Mouse (Mus musculus) kidney, postnatal 14 days (tissue): ENCODE results near the gene Fcrl5.

Experiments
- DNase-seq: peaks from one replicate; pipeline ENCODE4 v3.0.0; 2022; ENCODE audit warnings: mixed read lengths

Gene Fcrl5

DNA sequence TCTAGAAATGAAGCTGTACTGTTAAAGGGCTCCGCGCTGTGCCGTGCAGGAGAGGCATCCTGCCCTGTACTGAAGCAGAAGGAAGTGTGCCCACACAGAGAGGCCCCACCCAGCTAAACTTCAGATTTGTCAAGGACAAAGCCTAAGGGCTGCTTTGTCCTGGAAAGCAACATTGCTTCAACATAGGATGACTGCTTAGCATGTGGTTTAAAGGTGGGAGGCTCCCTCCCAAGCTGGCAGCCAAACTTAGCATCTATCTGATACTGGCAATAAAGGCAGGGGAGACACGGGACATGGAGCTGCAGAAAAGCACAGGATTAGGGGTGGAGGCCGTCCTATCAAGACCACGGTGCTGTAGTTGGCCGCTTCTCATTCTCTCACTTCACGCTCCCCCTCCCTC is 65.6 kb downstream of the Fcrl5 start:
- no peak for DNase-seq

DNA sequence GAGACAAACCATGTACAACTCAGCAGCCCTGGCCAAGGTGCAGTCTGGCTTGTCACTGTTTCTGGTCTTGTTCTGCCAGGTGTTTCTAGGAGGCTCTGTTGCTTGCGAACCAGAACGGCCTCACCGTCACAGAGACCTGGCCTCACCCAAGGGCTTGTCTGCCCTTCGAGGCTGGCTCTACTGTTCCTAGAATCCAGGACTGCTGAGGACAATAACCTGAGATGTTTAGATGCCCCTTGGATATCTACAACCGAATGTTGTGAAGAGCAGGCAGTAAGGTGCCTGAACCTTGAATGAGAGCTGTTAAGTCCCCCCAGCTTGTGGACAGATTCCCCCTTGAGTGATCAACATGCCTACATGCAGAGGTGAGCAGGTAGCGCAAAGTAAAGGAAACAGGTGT is 67.2 kb downstream of the Fcrl5 start:
- DNase-seq, result no peak

DNA sequence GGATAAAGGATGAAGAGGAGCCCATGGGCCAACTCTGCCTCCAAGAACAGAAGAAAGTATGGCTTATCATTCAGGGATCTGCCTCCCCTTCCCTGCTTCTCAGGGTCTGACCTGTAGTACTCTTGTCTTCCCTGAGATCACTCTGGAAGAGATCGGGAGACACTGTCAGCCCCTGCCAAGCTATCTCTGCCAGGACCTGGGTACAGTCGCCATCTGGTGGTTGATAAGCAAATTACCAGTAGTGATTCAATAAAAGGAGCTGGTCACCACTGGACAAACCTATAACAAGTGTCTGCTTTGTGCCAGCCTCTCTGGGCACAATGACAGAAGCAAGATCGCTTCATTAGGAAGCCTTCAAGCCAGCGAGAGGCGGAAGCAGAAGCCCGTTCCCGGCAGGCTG is 68.8 kb downstream of the Fcrl5 start:
- peak; percentile 42 for DNase-seq

DNA sequence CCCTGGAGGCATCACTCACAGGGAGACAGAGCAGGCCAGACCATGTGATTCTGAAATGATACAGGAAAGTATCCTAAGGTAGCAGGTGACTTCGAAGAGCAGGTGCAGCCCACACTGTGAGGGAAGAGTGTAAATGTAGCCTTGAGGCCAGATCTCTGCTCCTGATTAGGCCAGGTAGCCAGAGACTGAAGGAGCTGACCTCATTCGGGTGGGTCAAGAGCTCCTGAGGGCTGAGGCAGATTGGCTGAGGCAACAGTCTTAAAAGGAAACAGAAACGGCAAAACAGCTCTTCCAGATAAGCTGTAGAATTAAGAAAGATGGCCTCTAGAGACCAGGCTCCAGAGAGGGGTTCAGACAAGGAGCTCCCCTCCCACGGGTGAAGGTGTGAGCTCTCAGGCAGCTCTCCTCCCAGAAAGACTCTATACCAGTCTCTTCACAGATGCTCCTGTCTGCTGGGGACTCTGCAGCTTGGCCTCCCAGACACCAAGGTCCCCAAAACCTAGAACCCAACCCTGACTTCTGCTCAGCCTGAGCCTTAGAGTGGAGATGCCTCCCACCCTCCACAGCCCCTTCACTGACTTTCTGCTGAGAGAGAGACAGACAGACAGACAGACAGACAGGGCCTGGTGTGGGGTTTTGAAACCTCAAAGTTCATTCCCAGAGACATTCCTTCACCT is 69.3 kb downstream of the Fcrl5 start:
- no peak for DNase-seq

DNA sequence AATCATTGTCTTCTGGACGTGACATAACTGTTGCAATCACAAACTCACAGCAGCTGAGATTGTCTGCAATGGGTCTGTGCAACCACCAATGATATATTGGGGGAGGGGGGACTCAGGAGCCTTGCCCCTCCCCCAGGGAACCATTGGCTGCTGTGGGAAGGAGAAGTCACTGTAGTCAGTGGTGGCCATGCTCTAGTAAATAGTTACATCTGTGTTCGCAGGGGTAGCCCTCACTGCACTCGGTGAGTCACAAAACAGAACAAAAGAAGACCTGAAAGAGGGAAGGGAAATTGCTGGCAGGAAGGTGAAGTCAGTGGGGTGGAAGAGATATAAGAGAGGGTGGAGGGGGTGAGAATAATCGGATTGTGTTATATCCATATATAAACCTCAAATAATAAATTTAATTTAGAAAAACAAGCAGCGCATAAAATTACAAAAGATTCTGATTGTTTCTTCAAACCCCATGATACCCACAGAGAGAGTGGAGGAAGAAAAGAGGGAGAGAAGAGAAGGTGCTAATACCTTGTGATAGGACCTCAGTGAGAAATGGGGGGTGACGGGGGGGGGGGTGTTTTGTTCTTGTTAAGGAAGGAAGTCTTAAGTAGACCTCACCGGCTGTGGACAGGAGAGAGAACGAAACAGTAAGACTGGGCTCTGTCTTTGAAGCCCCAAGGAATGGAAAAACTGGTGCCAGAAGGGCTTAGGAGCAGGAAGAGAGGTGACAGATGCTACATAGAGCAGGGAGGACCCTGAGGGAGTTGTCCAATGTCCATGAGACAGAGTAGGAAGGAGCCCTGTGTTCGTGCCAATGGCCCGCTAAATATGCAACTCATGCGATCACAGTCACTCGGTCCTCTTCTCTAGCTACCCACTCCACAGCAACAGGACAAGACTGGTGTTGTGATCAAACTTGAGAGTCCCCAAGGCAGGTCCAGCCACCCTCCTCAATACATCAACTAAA is 71.2 kb downstream of the Fcrl5 start:
- no peak for DNase-seq

DNA sequence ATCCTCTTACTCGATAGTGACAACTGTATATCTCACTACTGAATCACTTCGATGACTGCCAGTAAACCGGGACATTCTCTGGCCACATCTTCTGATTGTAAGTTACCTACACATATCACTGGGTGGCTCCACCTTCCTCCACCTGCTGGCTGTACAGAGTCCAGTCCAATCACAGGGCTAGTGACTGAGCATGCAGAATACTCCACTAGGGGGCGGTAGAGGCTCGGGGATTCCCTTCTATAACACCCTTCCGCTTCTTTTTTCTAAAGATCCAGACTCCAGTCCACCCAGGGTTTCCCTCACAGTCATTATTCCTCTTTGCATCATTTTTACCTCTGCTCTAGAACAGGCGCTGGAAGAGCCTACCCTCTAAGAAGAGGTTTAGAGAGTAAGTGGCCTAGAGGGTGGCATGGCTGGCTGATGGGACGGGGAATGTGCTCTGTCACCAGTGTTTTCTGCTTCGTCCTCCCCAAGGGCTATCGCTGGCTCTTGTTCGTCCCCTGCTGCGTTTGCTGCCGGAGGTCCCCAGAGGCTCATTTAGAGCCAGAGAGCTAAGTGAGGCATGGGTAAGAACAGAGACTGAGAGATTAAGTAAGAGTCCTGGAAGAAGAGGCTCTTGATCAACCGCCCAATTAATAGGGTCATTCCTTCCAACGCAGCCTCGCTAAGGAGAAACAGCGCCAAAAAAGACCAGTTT is 72.8 kb downstream of the Fcrl5 start:
- peak; percentile 91 for DNase-seq

DNA sequence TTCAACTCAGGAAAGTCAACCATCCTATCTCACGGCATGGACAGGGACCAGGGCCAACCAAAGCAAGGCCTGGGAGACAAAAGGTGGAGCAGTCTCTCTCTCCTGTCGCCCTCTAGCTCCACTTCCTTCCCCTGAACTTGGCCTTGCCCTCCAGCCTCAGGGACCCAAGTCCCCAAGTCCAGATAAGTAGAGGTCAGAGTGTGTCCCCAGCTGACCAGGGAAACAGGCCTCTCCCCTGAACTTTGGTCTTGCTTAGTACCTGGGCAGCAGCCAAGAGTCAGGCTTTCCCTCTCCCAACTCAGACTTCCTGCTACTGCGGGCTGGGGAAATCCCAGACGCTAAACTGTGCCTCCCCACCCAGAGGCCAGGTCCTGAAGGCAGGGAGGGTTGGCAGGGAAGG is 73.5 kb downstream of the Fcrl5 start:
- DNase-seq, result peak; percentile 84

DNA sequence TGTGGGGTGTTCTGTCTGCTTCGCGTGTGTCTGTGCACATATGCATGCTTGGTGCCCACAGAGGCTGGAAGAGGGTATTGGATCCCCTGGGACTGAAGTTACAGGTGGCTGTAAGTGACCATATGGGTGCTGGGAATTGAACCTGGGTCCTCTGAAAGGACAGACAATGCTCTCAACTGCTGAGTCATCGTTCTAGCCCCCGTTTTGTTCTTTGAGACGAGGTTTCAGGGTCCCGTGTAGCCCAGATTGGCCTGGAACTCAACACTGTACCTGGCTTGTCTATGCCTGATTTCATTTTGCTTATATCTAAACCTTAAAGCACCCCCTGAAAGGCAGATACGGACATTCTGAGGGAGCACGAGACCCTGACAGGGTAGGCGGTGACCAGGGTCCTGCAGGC is 75.3 kb downstream of the Fcrl5 start:
- no peak for DNase-seq

DNA sequence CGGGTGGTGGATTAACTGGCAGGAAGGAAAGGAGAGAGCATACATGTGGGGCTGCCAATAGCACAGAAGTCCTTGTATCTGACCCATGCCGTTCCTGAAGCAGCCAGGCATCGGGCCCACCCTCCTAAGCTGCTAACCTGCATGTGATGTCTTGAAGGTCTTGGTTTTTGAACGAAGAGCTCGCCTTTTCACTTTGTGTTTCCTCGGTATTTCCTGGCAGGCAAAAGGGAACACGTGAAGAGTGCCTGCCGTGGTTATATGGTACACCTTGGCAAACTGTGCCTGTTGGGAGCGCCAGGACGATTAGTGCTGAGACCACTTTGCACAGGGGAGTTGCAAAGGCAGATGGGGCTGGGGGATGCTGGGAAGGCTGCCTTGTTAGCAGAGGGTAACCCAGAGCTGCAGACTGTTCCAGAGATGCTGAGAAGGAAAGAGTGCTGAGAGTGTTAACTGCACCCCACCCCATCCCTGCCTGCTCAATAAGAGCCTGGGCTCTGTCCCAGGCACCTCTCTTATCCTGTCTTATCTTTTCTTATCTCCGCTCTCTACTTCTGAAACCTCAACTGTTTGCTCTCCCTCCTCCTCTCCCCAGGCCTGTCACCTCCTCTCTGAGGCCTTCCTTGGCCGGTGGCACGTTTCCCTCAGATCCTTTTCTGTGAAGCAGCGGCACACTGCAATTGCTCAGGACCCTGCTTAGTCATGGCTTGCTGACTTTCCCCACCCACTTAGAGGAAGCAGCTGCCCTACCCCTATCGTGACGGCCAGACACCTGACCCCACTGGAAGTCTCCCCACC is 76.6 kb downstream of the Fcrl5 start:
- no peak for DNase-seq

DNA sequence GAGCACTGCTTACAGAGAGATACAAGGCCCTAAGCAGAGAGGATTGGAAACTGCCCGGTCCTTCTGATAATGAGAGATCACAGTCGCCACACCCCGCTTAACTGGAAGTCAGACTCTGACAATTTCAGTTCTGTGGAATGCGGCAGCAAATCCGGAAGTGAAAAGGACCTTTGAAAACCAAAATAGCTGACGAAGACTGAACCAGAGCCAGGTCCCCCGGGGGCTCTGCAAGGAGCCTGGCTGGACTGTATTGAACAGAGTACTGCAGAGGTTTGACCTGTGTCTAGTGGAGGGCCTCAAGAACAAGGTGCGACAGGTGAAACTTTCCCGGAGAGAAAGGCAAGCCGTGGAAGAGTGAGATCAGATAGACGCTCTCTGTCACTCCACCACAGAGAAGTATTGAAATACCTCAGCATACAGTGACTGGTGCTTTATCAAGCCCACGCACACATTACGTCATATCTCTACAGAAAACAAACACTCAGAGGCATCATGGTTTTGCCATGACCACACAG is 80.1 kb downstream of the Fcrl5 start:
- DNase-seq, result peak; percentile 69

DNA sequence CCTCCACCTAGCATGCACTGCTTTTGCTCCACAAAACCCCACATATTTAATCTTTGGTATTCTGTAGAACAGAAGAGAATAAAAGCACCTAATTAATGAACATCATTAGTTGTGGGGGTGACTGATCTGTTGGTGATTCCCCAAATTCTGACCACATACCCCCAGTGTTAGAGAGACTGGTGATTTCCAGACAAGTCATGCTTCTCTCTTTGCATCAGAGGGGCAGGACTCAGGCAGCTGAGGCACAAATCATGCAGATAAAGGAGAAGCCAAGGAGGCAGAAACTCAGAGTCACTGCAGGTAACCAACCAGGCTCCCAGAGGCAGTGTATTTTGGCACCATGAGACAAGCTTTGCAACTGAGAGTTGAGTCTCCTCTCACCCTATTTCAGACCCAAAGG is 82.9 kb downstream of the Fcrl5 start:
- DNase-seq, result no peak

DNA sequence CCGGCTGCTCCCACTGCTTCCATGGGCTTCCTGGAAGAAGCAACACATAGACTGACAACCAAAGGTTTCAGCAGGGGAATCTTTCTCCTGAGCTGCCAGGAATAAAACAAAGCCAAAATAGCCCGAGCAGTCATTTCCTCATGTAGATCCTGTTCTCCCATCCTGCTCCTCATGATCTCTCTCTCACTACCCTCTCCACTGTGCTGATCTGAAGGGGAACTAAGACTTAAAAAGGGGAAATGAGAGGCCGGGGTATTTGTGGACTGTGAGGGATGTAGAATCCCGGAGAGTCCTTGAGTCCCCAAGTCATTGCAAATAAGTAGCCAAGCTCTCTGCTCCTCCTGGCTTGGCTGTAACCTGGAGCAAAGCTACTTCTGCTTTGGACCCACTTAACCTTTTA is 85.6 kb downstream of the Fcrl5 start:
- no peak for DNase-seq

DNA sequence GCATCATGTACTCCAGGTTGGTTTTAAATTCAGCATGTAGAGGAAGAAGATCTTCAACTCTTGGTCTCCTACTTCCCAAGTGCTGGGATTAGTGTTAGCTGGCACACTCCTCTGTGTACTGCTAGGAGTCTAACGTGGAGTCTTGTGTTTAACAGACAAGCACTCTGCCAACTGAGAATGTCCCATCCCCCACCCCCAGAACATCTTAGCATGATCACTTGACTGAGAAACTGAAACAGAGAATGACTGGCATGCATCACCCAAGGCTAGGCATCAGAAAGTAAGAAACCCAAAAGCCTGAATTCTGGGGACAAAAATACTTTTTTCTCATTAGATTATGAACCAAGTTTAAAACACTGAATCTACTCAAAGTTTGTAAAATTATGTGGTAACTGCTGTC is 86.3 kb downstream of the Fcrl5 start:
- DNase-seq, result no peak

DNA sequence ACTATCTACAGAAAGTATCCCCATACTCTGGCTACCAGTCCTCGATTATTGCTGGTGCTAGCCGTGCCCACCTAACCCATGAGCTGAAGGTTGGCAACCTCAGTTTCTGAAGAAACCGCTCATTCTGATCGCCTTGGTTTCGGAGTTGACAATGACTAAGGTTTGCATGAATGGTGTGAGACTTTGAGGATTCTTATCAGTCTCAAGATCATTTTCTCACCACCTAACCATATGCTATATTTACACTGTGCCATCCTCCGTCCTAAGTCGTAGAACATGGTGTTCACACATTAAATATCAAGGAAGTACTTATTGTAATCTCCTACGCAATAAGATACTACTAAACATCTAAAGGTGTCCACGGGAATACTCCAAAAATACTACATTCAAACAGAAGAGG is 88.1 kb downstream of the Fcrl5 start:
- no peak for DNase-seq

DNA sequence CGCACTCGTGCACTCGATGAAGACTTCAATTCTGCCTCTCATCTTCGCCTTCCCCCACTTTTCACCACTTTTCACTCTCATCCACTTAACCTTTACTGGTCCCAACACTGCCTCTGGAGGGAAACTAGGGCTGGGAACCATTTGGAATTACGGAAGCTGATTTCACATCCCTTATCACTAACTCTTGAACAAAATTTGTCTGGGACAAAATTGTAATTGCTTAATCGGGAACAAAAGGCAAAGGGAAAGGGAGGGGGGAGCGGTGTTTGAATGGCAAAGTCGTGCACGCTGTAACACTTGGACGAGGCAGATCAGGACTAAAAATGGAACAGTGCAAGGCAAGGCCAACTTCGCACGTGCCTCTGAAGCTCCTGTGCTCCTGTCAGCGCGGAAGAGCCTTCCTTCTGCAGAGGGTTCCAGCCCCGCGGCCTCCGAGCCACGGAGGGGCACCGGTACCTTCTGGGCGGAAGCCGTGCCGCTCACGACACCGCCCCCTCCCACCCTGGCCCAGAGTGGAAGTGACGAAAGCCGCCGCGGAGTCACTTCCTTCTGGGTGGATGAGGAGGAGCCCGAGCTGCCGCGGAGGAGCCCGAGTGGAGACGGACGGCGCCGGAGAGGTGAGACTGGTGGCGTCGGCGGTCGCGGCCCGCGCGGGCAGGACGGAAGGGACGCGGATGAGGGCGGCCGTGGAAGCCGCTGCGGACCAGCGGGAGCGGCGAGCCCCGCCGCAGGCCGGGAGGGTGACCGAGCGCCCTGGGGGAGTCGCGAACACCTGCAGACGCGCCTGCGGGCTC is 89.7 kb downstream of the Fcrl5 start, which contains the start of gene Etv3:
TSS of gene Etv3 (plus strand) at position 365 of the 794 bp plus-strand sequence.
- DNase-seq, result peak; percentile 93

DNA sequence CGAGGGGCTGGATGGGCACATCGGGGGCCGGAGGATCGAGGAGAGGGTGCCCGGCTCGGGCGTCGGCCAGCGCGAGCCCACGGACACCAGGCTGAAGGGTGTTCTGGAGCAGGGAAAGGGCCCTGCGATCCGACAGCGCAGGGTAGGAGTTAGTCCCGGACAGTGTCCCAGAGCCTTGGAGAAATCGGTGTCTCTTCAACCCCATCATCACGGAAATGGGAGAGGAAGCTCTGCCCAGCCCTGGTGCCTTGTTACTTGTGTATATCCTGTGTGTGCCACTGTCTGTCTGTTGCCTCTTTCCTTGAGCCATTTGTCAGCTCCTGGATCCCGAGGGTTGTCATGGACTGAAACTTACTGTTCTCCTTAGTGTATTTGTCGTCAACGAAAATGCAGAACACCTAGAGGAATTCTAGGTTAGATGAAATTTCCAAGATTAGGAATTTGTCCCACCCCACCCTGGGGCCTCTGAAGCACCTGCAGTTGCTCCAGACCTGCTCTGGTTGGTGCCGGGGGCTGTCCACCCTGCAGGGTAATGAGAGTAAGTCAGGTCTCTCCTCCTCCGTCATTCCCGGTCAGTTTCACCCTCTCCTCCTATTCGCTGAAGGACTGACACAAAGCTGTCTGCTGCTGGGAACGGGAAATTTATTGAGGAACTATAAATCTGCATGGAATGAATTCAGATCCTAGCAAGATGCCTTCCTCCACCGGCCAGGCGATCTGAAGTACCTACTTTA is 90.4 kb downstream of the Fcrl5 start:
- DNase-seq, result peak; percentile 17

DNA sequence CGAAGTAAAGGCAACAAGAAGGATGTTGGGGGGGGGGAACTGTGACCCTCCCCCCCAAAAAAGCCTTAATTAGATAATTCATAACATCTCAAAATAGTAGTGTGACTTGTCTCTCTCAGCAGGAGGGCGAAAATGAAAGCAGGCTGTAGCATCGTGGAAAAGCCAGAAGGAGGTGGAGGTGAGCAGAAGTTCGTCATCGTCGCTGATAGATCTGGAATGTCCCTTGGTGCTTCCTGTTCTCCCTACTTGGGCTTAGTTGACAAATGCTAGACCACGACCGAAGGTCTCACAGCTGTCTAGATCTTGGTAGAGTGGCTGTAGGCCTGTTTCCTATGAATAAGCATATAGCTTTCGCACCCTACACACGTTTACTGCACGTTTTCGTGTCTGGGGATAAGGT is 91.6 kb downstream of the Fcrl5 start:
- no peak for DNase-seq

DNA sequence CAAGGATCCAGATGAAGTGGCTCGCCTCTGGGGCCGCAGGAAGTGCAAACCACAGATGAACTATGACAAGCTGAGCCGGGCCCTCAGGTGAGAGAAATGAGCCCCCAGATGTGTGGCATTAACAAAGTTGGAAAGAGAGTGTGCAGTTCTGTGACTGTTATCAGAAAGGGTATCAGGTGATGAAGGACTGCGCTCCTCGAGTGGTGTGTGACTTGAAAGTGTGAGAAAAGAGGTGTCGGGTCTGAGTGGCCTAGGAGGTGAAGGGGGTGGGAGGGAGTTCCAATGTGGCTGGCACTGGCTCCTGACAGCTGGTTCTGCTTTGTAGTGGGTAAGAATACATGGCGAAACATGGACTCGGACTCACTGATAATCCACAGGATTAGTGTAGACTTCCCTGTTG is 92.4 kb downstream of the Fcrl5 start:
- DNase-seq, result no peak

DNA sequence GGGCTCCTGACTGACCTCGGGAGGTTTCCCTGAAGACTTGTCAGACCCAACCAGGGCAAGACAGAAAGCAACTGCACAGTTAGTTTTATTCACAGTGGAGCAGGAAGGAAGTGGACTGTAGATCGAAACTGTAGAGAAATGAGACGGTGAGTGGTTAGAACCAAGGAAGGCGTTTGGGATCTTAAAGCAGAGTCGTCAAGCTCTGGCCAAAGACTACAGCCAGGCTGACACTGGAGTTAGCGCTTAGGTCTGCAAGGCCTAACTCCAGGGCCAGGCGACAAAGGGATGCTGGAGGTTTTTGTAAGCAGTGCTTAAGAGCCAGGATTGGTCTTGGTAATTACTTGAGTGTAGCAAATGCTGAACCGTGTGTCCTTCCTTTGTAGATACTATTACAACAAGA is 93.3 kb downstream of the Fcrl5 start:
- DNase-seq, result no peak

DNA sequence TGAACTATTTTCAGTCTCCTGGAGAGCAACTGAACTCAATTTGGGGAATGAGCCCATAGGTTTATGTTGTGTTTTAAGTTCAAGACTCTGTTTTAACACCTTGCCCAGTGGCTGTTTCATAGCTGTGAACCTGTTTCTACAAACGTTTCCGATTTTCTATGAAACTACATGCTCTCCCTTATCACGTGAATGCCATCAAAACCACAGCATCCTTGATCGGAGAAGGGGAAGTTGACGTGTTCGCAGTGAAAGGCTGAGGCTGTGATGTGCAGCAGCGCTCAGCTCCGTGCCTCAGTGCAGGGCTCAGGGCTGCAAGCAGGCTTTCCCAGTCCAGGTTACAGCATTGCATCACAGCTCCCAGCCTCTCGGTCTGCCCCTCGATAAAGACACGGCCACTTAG is 94.0 kb downstream of the Fcrl5 start:
- DNase-seq, result no peak

DNA sequence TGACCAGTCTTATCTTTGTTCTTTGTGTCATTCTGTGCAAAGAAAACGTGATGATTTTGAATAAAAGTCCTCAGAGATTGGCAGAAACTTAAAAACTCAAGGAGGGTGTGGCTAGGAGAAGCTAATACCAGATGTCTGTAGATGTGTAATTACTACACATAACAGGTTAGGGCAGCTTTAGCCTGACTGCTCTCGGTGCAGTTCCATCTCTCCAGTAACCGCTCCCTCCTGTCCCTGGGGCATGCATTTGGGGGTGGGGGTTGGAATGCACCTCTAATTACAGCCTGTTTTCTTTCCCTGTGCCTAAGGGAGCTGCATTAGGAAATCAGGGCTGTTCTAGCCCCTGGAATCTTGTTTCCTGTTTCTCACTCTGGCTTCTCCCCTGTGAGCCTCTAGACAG is 94.7 kb downstream of the Fcrl5 start:
- no peak for DNase-seq
